34 mouse cellular contexts compared by ENCODE assay signal in the genomic region with DNA sequence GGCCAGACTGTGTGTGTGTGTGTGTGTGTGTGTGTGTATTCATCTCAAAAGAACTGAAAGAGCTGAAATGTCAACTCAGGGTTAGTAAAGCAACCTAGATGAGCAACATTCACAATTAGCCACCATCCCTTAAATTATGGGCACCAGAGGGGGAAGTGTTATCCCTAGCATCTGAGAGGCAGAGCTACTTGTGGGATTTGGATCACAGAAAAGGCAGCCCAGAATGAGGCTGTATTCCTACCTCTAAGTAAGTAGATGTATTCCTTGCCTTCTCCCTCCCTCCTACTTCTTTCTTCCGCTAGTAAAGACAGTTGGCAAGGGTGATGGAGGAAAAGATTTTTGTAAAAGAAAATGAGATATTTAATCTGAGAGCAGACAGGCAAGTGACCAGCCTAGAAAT.
"Had no signal": no experiment of that assay in that cellular context is flagged by ENCODE, and none has a peak within 500 bp of the region (broad histone marks: within the 10 kb centered on the region; RNA-seq: fewer than 3 reads in every experiment).

No protein-coding gene starts in this region.

- H3K36me3 ChIP-seq: heart, embryonic 12.5 days; heart, embryonic 13.5 days; heart, embryonic 15.5 days; hindbrain, embryonic 10.5 days; hindbrain, embryonic 12.5 days; hindbrain, embryonic 13.5 days; hindbrain, embryonic 15.5 days; intestine, embryonic 15.5 days; kidney, embryonic 15.5 days had no signal

- DNase-seq: heart, postnatal 10 days; heart, postnatal 14 days; heart, postnatal 36 days; heart, postnatal 4 days; kidney, adult 11 months; kidney, adult 18-20 months; kidney, adult 2 months; kidney, adult 8-10 months; kidney, adult 9 months; kidney, postnatal 10 days; kidney, postnatal 14 days; kidney, postnatal 25 days; kidney, postnatal 36 days; kidney, postnatal 4 days; layer of hippocampus, adult 9-11 months; layer of hippocampus, postnatal 36 days had no signal

- H3K9ac ChIP-seq: heart, embryonic 12.5 days; heart, embryonic 13.5 days; heart, embryonic 15.5 days; hindbrain, embryonic 12.5 days; hindbrain, embryonic 13.5 days; hindbrain, embryonic 14.5 days; hindbrain, embryonic 15.5 days; intestine, embryonic 15.5 days; kidney, embryonic 15.5 days had no signal

- ATAC-seq: hindbrain, embryonic 16.5 days; hindbrain, postnatal 0 days; inflammation-experienced regulatory T-cells, adult 6 months; intestine, embryonic 15.5 days; intestine, embryonic 16.5 days; intestine, postnatal 0 days had no signal

- H3K27ac ChIP-seq: heart, embryonic 13.5 days; heart, embryonic 15.5 days; hindbrain, embryonic 10.5 days; hindbrain, embryonic 12.5 days; hindbrain, embryonic 13.5 days; hindbrain, embryonic 14.5 days; hindbrain, embryonic 15.5 days; hindbrain, postnatal 0 days; intestine, embryonic 15.5 days; kidney, embryonic 15.5 days; kidney, postnatal 0 days; layer of hippocampus, adult 2 months; left cerebral cortex, adult 2 months had no signal

- H3K27me3 ChIP-seq: heart, embryonic 12.5 days; heart, embryonic 13.5 days; heart, embryonic 15.5 days; hindbrain, embryonic 12.5 days; hindbrain, embryonic 13.5 days; hindbrain, embryonic 15.5 days; intestine, embryonic 15.5 days; kidney, embryonic 15.5 days had no signal

- H3K4me3 ChIP-seq: heart, embryonic 12.5 days; heart, embryonic 13.5 days; heart, embryonic 15.5 days; hindbrain, embryonic 10.5 days; hindbrain, embryonic 12.5 days; hindbrain, embryonic 13.5 days; hindbrain, embryonic 15.5 days; intestine, embryonic 15.5 days; kidney, embryonic 15.5 days; layer of hippocampus, adult 2 months; left cerebral cortex, adult 2 months had no signal

- H3K4me1 ChIP-seq: heart, embryonic 12.5 days; heart, embryonic 13.5 days; heart, embryonic 15.5 days; hindbrain, embryonic 10.5 days; hindbrain, embryonic 12.5 days; hindbrain, embryonic 13.5 days; hindbrain, embryonic 15.5 days; intestine, embryonic 15.5 days; kidney, embryonic 15.5 days had no signal
